Mouse (Mus musculus) heart, postnatal 10 days (tissue): ENCODE results near the gene Mat2a. TPM values are rescaled to one million over a fixed set of nuclear protein-coding genes. Genes with fewer than 3 reads are reported as not detected.

Experiments used
- DNase-seq, 2 experiments: peaks; one replicate each; pipeline ENCODE4 v3.0.0; 2021
- intact Hi-C: fragments of 180-260 bp; cut with DNase I; formaldehyde crosslinking; loops from one replicate; pipeline ENCODE4 v1.15.1; 2025
- total RNA-seq, 2 experiments: library from RNA; stranded (reverse); gene quantifications; 2 replicates each; pipeline ENCODE4 v1.2.3; 2021

Mat2a gene
- total RNA-seq, 2 experiments from 2014 or later = 204 to 226 TPM

- DNase-seq = no peak
- intact Hi-C loops = no loop called here
Observed at GRCm38 (mm10) chr6:72388266-72388665, 51.1 kb downstream of the Mat2a start.

- DNase-seq = no peak
- intact Hi-C loops = no loop called here
Observed at GRCm38 (mm10) chr6:72387816-72388215, 51.5 kb downstream of the Mat2a start.

DNA sequence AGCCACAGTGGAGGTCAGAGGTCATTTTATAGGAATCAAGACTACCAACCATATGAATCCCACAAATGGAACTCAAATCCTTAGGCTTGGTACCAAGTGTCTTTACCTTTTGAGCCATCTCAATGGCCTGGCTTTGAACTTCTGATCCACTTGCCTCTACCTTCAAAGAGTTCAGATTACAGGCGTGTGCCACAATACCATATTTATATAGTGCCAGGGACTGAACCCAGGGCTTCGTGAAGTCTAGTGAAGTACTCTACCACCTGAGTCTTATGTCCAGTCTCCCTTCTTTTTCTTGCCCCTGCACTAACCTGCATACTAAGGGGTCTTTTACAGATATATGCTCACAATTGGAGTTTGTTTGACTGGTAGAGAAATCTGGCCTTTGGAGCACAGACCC, 52.8 kb downstream of the Mat2a start:
- DNase-seq = no peak
- intact Hi-C loops = no loop called here

GRCm38 (mm10) chr6:72385258-72385657, 54.1 kb downstream of the Mat2a start:
- intact Hi-C loops = no loop called here
- no peak for DNase-seq

DNA sequence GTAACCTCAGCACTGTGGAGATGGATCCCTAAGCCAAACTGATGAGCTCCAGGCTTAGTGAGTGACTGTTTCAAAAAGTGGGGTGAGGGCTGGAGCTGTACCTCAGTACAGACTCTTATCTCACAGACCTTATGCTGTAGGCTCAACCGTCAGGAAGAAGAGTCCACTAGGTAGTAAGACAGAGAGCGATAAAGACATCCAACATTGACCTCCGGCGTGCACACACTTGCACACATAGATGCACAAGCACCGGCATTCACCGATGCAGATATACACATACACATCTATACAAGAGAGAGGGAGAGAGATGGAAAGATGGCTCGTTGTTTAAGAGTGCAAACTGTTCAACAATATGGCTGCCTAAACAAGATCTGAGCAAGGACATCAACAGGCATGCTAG, 55.4 kb downstream of the Mat2a start:
- intact Hi-C loops = no loop called here

DNA sequence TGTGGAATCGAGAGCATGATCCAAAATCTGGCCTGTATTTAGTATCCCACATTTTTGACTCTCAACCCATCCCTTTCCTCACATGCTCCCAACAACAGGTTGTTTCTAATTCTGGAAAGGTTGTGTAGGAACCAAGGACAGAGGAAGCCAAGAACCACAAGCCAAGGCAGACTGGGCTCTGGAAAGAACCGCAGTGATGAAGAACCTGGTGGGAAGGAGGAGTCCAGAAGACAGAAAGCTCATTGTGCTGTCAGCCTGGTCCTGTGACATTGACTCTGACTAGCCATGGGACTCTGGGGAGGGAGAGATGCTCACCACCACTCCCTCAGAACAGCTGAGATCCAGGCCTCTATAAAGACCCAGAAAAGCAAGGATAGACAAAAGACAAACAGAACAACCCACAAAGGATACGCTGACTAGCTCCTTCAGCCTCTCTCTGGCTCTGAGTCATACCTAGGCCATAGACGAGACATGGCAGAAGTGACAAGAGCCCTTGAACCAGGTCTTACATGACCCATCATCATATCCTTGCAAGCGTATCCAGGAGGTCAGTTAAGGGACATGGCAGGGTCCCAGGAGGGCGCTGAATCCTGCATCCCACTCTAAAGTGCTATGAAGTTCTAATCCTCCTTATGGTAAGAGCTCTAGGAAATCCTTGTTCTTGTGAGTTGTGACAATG, 56.1 kb downstream of the Mat2a start:
- intact Hi-C loops = no loop called here
- DNase-seq = no peak

More for the DNA sequence above, 55.4 kb downstream of the Mat2a start:
- no peak for DNase-seq

Other genes starting within 250 kb of the Mat2a start
- 1 to 10 TPM; 8.6 TPM for gene Atoh8, start 204.0 kb downstream of the Mat2a start, total RNA-seq
- gene Sftpb, start 134.9 kb downstream of the Mat2a start, total RNA-seq = not detected
- 10 to 100 TPM; 19.3 to 24.6 TPM for gene Usp39, start 94.4 kb downstream of the Mat2a start, total RNA-seq
- gene 0610030E20Rik, start 92.2 kb downstream of the Mat2a start, total RNA-seq = 10 to 100 TPM; 13.4 to 13.9 TPM
- 10 to 100 TPM; 13.6 to 17.1 TPM for gene Tmem150a, start 84.1 kb downstream of the Mat2a start, total RNA-seq
- gene Rnf181, start 72.6 kb downstream of the Mat2a start, total RNA-seq = 10 to 100 TPM; 45.6 to 51.5 TPM
- gene Vamp5, start 59.1 kb downstream of the Mat2a start, total RNA-seq = 10 to 100 TPM; 46.5 to 57.8 TPM
- 100 to 1,000 TPM in 1 of 2 experiments, 10 to 100 TPM in 1; 95.9 to 102 TPM for gene Vamp8, start 48.9 kb downstream of the Mat2a start, total RNA-seq
- gene Ggcx, start 25.2 kb downstream of the Mat2a start, total RNA-seq = 10 to 100 TPM; 24.5 to 27.7 TPM
- gene Sh2d6, start 82.1 kb upstream of the Mat2a start, total RNA-seq = under 1 TPM in 1 of 2 experiments, not detected in 1; 0.40 TPM
- 10 to 100 TPM; 11.5 to 13.1 TPM for gene Capg, start 104.8 kb upstream of the Mat2a start, total RNA-seq
- gene Elmod3, start 158.9 kb upstream of the Mat2a start, total RNA-seq = 10 to 100 TPM; 15.7 to 16.0 TPM
- gene Retsat, start 158.9 kb upstream of the Mat2a start, total RNA-seq = 100 to 1,000 TPM; 141 to 152 TPM
- gene Tgoln1, start 177.4 kb upstream of the Mat2a start, total RNA-seq = 10 to 100 TPM; 44.5 to 45.4 TPM